Mouse (Mus musculus) hindbrain, embryonic 15.5 days (tissue): ENCODE results near the gene Tmprss9. TPM values are rescaled to one million over a fixed set of nuclear protein-coding genes. Genes with fewer than 3 reads are reported as not detected.

Experiments used
- ATAC-seq: fragments of 200-750 bp; cut with Nextera tagmentation; 2 replicates; pipeline ENCODE4 v1.8.0; 2017; ENCODE audit warnings: low read depth, moderate number of reproducible peaks, moderate TSS enrichment; ENCODE audit not compliant: low FRiP score
- H3K27ac ChIP-seq: fragments of 300-500 bp; sonication (generic); replicated peaks from 2 replicates; pipeline ENCODE4 v1.5.1; 2015; ENCODE audit warnings: mild to moderate bottlenecking, inconsistent platforms
- H3K27me3 ChIP-seq: fragments of 300-500 bp; sonication (generic); 2 replicates; pipeline ENCODE4 v1.6.1; 2015; ENCODE audit warnings: control low read depth, inconsistent platforms
- H3K36me3 ChIP-seq: fragments of 300-500 bp; sonication (generic); 2 replicates; pipeline ENCODE4 v1.6.1; 2015; ENCODE audit warnings: control low read depth, inconsistent platforms
- H3K4me1 ChIP-seq: fragments of 300-500 bp; sonication (generic); replicated peaks from 2 replicates; pipeline ENCODE4 v1.6.1; 2015; ENCODE audit warnings: control low read depth, inconsistent platforms
- H3K4me2 ChIP-seq: fragments of 300-500 bp; sonication (generic); 2 replicates; pipeline ENCODE4 v1.6.1; 2015; ENCODE audit warnings: moderate library complexity, mild to moderate bottlenecking, inconsistent platforms
- H3K4me3 ChIP-seq: fragments of 300-500 bp; sonication (generic); 2 replicates; pipeline ENCODE4 v1.5.1; 2015; ENCODE audit warnings: mild to moderate bottlenecking, inconsistent platforms
- H3K9ac ChIP-seq: fragments of 300-500 bp; sonication (generic); 2 replicates; pipeline ENCODE4 v1.6.1; 2015; ENCODE audit warnings: inconsistent platforms
- H3K9me3 ChIP-seq: fragments of 300-500 bp; sonication (generic); 2 replicates; pipeline ENCODE4 v1.6.1; 2016; ENCODE audit warnings: control low read depth, inconsistent platforms
- WGBS: fragments of 180-500 bp; shearing (Covaris S2); methylation state at CpG from one replicate; pipeline ENCODE4 v1.1.7; 2015; 5-methylcytosine and 5-hydroxymethylcytosine counted together
- polyA plus RNA-seq: library from polyadenylated mRNA; unstranded; fragments of >200 nt; fragmentation: Nextera tagmentation; extraction: Ambion mirVana; gene quantifications from 2 replicates; pipeline ENCODE4 v1.2.1, GENCODE M21; 2015

The Tmprss9 gene
- polyA plus RNA-seq, 1 experiment from 2014 or later = 0.22 TPM

- WGBS = 94% methylated on average over 11 of the region's 11 CpGs
- Histone ChIP-seq H3K9ac (no peak overlapping the region), H3K27me3 (no peaks in the 10 kb centered on the region), H3K36me3 (peaks cover 63% of the 10 kb centered on the region), H3K9me3 (no peaks in the 10 kb centered on the region), H3K4me3 (no peak overlapping the region), H3K4me2 (no peak overlapping the region), H3K27ac (no peak overlapping the region), H3K4me1 (peaks cover 3% of the 10 kb centered on the region)
- no peak for ATAC-seq
Observed at GRCm38 (mm10) chr10:80904709-80905108, 33.1 kb downstream of the Tmprss9 start.

DNA sequence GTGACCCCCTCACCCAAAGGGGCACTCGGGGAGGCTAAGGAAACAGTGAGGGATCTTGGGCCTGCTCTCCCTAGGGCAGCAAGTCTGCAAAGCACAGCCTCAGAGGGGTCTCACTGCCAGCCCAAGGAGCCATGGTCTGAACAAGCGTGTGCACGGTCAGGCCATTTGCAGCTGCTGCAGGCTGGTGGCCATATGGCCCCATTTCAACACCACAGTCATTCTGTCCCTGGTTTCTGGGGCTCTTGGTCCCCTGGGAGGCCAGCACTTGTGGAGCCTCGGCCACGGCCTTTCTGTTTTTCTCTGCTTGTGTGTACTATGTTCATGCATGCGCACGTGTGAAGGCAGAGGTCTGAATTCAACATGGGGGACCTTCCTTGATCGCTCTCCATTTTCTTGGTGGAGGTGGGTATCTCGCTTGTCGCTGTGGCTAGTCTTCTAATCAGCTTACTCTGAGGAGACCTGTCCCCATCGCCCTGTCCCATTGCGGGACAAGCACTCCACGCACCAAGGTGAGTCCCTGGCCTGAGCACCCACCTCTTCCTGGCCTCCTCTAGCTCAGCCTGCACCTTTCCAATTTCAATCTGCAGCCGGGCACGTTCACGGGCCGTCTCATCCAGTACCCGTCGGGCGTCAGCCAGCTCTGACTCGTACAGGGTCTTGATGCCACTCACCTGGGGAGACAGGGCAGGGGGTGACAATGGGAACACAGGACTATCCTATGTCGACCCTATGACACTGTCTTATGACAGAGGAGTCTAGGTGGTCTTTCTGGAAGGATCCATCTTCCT is 37.9 kb downstream of the Tmprss9 start:
- WGBS = 92% methylated on average over 22 of the region's 22 CpGs
- no peak for ATAC-seq
- Histone ChIP-seq H3K27ac (no peak overlapping the region), H3K27me3 (no peaks in the 10 kb centered on the region), H3K4me1 (peaks cover 4% of the 10 kb centered on the region; the same call in 1 of the 2 replicates), H3K36me3 (peaks cover 54% of the 10 kb centered on the region), H3K9ac (no peak overlapping the region), H3K9me3 (no peaks in the 10 kb centered on the region), H3K4me2 (no peak overlapping the region), H3K4me3 (no peak overlapping the region)

GRCm38 (mm10) chr10:80911354-80911753 is 39.7 kb downstream of the Tmprss9 start:
- Histone ChIP-seq H3K4me1 (peaks cover 12% of the 10 kb centered on the region), H3K4me2 (no peak overlapping the region), H3K4me3 (no peak overlapping the region), H3K9me3 (no peaks in the 10 kb centered on the region), H3K27ac (no peak overlapping the region), H3K9ac (no peak overlapping the region), H3K27me3 (no peaks in the 10 kb centered on the region), H3K36me3 (peaks cover 37% of the 10 kb centered on the region)
- no peak for ATAC-seq
- 83% methylated on average over 4 of the region's 4 CpGs for WGBS

DNA sequence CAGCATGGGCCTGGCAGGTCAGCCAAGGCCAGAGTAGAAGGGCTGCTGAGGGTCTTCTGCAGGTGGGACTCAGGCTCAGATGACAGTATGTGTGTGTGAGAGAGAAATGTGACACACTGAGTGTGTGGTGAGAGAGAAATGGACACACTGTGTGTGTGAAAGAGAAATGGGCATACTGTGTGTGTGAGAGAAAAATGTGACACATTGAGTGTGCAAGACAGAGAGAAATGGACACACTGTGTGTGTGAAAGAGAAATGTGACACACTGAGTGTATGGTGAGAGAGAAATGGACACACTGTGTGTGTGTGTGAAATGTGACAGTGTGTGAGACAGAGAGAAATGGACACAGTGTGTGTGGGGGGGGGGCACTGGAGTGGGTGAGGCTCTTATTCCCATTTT is 40.2 kb downstream of the Tmprss9 start:
- Histone ChIP-seq H3K4me3 (no peak overlapping the region), H3K27me3 (no peaks in the 10 kb centered on the region), H3K27ac (no peak overlapping the region), H3K4me2 (no peak overlapping the region), H3K4me1 (peaks cover 17% of the 10 kb centered on the region), H3K9ac (no peak overlapping the region), H3K36me3 (peaks cover 35% of the 10 kb centered on the region), H3K9me3 (no peaks in the 10 kb centered on the region)
- ATAC-seq = no peak

DNA sequence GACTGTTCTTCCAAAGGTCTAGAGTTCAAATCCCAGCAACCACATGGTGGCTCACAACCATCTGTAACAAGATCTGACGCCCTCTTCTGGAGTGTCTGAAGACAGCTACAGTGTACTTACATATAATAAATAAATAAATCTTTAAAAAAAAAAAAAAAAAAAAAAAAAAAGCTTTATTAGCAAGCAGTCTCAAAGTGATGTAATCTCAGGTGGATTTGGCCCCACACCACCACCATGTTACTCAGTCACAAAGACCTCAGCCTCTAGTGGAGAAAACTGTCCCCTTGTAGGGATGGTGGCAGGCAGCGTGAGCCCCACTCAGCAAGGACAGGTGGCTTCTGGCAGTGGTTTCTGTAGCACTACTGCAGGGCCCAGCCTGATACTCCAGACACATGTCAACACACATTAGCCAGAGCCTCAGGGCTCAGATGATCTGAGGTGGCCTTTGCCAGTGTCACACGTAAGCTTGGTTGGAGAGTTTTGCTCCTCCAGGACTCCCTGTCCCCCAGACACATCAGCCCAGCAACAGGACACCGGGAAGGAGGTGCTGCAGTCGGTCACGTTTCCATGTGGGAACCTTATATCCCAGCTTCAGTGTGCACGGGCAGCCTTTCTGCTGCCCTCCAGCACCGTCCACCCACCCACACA is 41.8 kb downstream of the Tmprss9 start:
- Histone ChIP-seq H3K4me2 (no peak overlapping the region), H3K27me3 (no peaks in the 10 kb centered on the region), H3K4me3 (no peak overlapping the region), H3K9ac (no peak overlapping the region), H3K27ac (no peak overlapping the region), H3K36me3 (peaks cover 26% of the 10 kb centered on the region), H3K9me3 (no peaks in the 10 kb centered on the region), H3K4me1 (peaks cover 25% of the 10 kb centered on the region)
- ATAC-seq = no peak
- WGBS = 96% methylated on average over 7 of the region's 8 CpGs

GRCm38 (mm10) chr10:80914253-80914656 is 42.6 kb downstream of the Tmprss9 start:
- Histone ChIP-seq H3K36me3 (peaks cover 20% of the 10 kb centered on the region), H3K27ac (no peak overlapping the region), H3K4me3 (no peak overlapping the region), H3K4me1 (peaks cover 29% of the 10 kb centered on the region), H3K9me3 (no peaks in the 10 kb centered on the region), H3K9ac (no peak overlapping the region), H3K4me2 (no peak overlapping the region), H3K27me3 (no peaks in the 10 kb centered on the region)
- ATAC-seq = no peak
- WGBS = 90% methylated on average over 5 of the region's 5 CpGs

DNA sequence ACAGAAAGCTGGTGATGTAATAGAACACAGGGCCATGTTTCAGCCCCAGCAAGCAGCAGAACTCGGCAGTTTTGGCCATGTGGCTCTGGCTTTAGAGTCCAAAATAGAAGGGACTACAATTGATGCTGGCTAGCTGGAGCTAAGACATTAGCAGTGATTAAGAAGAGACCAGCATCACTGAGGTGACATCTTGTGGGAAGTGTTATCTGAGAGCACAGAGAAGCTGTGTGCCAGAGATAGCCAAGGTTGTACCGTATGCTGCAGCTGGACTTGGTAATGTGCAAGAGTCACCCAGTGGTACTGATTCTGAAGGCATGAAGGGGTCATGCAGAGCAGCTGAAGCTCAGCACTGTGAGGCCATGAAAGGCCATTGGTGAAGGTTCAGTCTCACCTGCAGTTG is 43.6 kb downstream of the Tmprss9 start:
- Histone ChIP-seq H3K27me3 (no peaks in the 10 kb centered on the region), H3K4me1 (peaks cover 29% of the 10 kb centered on the region), H3K9me3 (no peaks in the 10 kb centered on the region), H3K36me3 (peaks cover 13% of the 10 kb centered on the region; the same call in 1 of the 2 replicates), H3K4me3 (no peak overlapping the region), H3K27ac (no peak overlapping the region), H3K9ac (no peak overlapping the region), H3K4me2 (no peak overlapping the region)
- ATAC-seq = no peak
- WGBS = 84% methylated on average over 2 of the region's 2 CpGs

- Histone ChIP-seq H3K9ac (no peak overlapping the region), H3K4me3 (no peak overlapping the region), H3K4me2 (no peak overlapping the region), H3K36me3 (peaks cover 13% of the 10 kb centered on the region; the same call in 1 of the 2 replicates), H3K9me3 (no peaks in the 10 kb centered on the region), H3K4me1 (peaks cover 29% of the 10 kb centered on the region), H3K27ac (no peak overlapping the region), H3K27me3 (no peaks in the 10 kb centered on the region)
- WGBS = 81% methylated on average over 4 of the region's 4 CpGs
- no peak for ATAC-seq
Observed at GRCm38 (mm10) chr10:80915736-80916135, 44.1 kb downstream of the Tmprss9 start.

- 3% methylated on average over 15 of the region's 15 CpGs for WGBS
- peak overlapping the region; percentile 85 for H3K27ac ChIP-seq
- H3K4me2 ChIP-seq = peak overlapping the region; percentile 98
- H3K9ac ChIP-seq = peak overlapping the region; percentile 75
- H3K4me3 ChIP-seq = peak overlapping the region; percentile 78
- H3K27me3 ChIP-seq = peaks cover 2% of the 10 kb centered on the region; the same call in 1 of the 2 replicates
- no peaks in the 10 kb centered on the region for H3K9me3 ChIP-seq
- H3K4me1 ChIP-seq = peaks cover 34% of the 10 kb centered on the region
- H3K36me3 ChIP-seq = no peaks in the 10 kb centered on the region
- ATAC-seq = peak; percentile 45
Observed at GRCm38 (mm10) chr10:80917336-80917778, 45.7 kb downstream of the Tmprss9 start.

DNA sequence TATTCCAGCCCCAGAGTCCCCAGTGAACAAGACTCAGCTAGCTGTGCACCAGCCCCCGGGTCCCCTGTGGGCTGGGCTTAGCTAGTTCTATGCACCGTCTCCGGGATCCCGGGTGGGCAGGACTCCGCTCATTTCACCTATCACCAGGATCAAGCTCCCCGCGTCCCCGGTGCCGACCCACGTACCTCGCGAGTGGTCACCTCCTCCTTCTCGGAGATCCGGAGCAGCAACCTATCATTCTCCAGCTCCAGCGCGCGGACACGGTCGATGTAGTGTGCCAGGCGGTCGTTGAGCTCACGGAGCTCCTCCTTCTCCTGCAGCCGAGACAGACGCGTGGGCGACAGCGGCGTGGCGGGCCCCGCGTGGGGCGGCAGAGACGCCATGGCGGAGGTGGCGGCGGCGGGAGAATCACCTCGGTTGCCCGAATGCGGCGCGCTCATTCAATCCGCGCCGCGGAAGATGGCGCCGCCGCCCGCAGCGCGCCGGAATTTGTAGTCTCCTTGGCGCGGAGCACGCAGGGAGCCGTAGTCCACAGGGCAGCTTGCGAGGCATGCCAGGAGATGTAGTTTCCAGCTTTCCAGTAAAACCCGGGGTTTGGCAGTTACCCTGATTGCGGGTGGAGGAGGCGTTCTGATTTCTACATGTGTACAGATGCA is 46.3 kb downstream of the Tmprss9 start, which contains the start of gene Lmnb2:
Gene Lmnb2 (minus strand): TSS at position 467 of the 656 bp plus-strand sequence.
- under 1% methylated on average over 53 of the region's 61 CpGs for WGBS
- Histone ChIP-seq H3K4me3 (peak within 1 kb of the TSS; percentile 78), H3K9ac (peak within 1 kb of the TSS; percentile 75), H3K36me3 (no peaks in the 10 kb centered on the region), H3K27me3 (peaks cover 2% of the 10 kb centered on the region; the same call in 1 of the 2 replicates), H3K4me2 (peak within 1 kb of the TSS; percentile 98), H3K4me1 (peaks cover 34% of the 10 kb centered on the region), H3K27ac (peak within 1 kb of the TSS; percentile 85), H3K9me3 (no peaks in the 10 kb centered on the region)
- ATAC-seq = peak; percentile 84

- no peaks in the 10 kb centered on the region for H3K9me3 ChIP-seq
- peak overlapping the region; percentile 44 for H3K4me2 ChIP-seq
- 6% methylated on average over 16 of the region's 16 CpGs for WGBS
- no peak overlapping the region for H3K27ac ChIP-seq
- ATAC-seq = no peak
- H3K4me3 ChIP-seq = peak overlapping the region; percentile 24
- H3K27me3 ChIP-seq = peaks cover 2% of the 10 kb centered on the region; the same call in 1 of the 2 replicates
- no peaks in the 10 kb centered on the region for H3K36me3 ChIP-seq
- 0 out of 2 replicates have a peak overlapping the region, but pooled peaks have one; percentile 16 for H3K9ac ChIP-seq
- H3K4me1 ChIP-seq = peaks cover 16% of the 10 kb centered on the region
Observed at GRCm38 (mm10) chr10:80921923-80922322, 50.3 kb downstream of the Tmprss9 start.

DNA sequence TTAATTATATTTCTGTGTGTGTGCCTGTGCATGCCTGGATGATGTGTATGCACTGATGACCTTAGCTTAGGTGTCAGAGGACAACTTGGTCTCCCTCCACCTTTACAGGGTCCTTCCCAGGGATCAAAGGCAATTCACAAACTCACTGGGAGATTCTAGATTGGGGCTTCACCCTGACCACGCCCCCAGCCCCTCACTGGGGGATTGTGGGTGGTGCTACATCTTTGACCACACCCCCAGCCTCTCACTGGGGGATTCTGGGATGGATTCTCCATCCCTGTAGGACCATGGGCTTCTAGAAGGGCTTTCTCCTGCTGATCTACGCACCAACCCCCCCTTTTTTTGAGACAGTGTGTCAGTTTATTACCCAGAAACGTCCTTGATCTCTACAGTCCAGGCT is 53.8 kb downstream of the Tmprss9 start:
- Histone ChIP-seq H3K4me1 (peaks cover 21% of the 10 kb centered on the region), H3K36me3 (no peaks in the 10 kb centered on the region), H3K4me3 (no peak overlapping the region), H3K4me2 (no peak overlapping the region), H3K9me3 (no peaks in the 10 kb centered on the region), H3K27me3 (peaks cover 2% of the 10 kb centered on the region; the same call in 1 of the 2 replicates), H3K27ac (no peak overlapping the region), H3K9ac (no peak overlapping the region)
- no peak for ATAC-seq
- WGBS = 38% methylated on average over 3 of the region's 3 CpGs
